Mouse (Mus musculus) E14TG2a.4 (cell line): ENCODE measurements around the gene Slc4a8.

Source experiments
- CTCF ChIP-seq: conservative IDR thresholded peaks from 2 replicates; pipeline ENCODE4 v1.5.1; 2014; ENCODE audit warnings: low read length
- POU5F1 ChIP-seq: IDR thresholded peaks from 2 replicates; pipeline ENCODE4 v1.6.1; 2014; ENCODE audit warnings: low read length, borderline replicate concordance

GRCm38 (mm10) chr15:100752439-100752838 lies 9.1 kb upstream of the Slc4a8 start:
- no peak for TF ChIP-seq CTCF
- TF ChIP-seq POU5F1, result no peak
